Mouse (Mus musculus) hematopoietic stem cell, adult 5-6 weeks (primary cell): Measurements from ENCODE around the gene Echdc1. TPM values are rescaled to one million over a fixed set of nuclear protein-coding genes. Genes with fewer than 3 reads are reported as not detected.

Experiments used
- ATAC-seq, 2 experiments: fragments of 125-278 bp in 1 of 2; replicated peaks in 1 of 2; 2 replicates each; pipeline ENCODE4 v1.8.0; 2016 to 2017; ENCODE audit warnings: inconsistent platforms in 2 of 2, mild to moderate bottlenecking in 2 of 2, moderate number of reproducible peaks in 2 of 2, low read depth in 1 of 2, moderate TSS enrichment in 1 of 2; ENCODE audit not compliant: low FRiP score in 2 of 2, poor library complexity in 2 of 2, severe bottlenecking in 2 of 2, insufficient read depth in 1 of 2, low TSS enrichment in 1 of 2
- total RNA-seq: library from RNA; stranded (forward); fragments of 172-1452, 232-1000 nt; gene quantifications from 2 replicates; pipeline ENCODE4 v1.2.3, GENCODE M21; 2017

Gene Echdc1
- total RNA-seq: 40.0 and 51.8 TPM in 2 replicates

DNA sequence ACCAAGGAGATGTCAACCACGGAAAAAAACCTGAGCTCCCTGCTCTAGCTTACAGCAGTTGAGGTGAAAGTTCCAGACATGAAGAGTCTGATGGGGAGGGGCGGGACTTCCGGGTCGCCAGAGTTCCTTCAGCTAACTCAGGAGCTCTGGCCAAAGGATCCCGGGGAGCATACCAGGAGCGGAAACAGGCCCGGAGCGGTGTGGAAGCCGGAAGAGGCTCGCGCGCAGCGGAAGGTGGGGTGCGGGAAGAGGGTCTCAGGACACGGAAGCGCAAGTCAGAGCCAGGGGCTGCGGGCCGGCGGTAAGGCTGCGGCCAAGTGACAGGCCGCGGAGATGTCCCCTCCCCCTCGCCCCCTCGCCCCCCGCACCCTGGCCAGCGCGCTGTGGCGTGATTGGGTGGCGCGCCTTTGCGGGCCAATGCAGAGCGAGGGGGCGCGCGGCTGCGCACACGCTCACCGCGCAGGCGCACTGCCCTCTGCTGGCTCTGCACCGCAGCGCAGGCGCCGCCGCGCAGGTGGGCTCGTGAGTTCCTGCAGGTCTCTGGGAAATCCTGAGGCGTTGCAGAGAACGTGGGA, at the start of gene Echdc1:
Gene Echdc1 (plus strand): TSS at position 103 of the 575 bp plus-strand sequence.
- peak; percentile 92 to 95 for ATAC-seq

DNA sequence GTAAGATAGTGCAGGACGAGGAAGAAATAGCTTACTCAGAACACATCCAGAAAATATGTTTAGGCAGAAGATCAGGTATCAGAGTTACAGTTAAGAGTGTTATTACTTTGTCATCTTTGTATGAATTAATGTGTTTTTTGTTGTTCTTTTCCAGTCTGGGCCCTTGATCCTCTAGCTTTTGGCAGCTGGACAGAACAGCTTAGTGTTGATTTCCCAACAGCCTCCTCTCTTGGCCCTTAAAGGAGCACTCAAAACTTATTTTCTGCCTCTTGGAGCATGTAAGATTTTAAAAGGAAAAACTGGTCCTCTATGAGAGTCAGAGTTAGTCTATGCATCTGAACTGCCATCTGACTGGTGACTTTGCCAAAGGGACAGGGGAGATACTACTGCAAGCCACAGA, 31.2 kb upstream of the Echdc1 start:
- no peak for ATAC-seq

DNA sequence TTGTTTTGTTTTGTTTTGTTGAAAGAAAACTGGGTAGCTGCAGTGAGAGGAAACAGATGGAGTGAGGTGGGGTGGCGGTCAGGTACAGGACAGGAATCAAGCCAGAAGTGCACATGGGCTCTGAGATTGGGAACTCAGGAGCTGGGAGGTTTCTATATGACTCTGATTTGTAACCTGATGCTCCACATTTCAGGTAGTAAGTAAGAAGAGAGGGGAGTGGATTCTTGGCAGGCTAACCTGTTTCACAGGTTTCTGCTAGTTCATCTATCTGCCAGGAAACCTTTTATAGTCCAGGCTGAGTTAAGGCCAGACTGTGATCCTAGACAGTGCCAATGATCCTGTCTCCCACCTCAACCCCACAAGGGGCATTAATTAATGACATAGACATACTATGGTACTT, 27.2 kb upstream of the Echdc1 start:
- ATAC-seq: no peak

DNA sequence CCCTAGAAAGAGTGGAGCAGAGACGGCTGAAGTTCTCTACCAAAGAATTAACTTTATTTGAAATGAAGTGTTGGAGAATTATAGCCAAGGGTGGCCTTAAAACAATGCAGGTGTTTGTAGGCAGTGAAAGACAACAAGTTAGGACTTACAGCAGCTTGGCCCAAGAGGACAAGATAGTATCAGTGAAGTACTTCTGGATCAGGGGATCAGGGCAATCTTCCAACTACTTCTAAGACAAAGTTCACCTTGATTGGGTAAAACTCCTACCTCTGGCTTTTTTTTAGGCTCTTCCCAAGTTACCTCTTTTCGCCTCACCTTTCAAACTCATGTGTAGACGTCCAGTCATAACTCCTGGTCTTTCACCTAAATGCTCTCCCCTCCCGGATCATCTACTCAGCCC, 10.7 kb upstream of the Echdc1 start:
- ATAC-seq: no peak

DNA sequence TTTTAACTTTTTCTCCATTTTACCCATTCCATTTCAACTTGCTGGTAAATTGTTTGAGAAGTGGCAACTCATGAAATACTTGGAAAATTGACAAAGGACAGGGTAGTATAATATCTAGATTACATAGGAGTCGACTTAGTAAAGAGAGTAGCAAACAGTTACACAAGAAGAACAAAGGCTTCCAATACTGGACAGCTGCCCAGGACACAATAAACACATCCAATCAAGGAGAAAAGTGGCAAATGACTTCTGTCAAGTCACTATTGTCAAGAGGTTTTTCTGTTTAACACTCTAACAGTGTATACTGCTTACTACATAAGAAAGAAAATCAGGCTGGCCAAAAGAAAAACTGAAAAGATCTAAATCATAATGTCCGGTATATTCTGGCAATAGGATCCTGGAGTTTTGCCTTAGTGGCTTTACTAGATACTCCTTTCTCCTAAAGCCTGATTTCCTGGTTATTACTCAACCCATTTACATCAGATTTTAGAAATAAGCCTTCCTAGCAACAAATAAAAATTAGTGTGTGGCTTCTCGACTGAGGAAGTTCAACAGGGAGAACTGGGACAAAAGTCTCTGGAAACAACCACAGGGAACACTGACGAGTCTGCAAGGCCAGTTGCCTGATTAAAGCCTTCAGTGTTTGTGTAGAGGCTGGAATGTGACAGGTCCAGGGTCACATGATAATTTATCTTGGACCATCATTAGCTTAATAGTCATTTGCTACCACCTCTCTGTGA, 1.3 kb upstream of the Echdc1 start:
- no peak for ATAC-seq

DNA sequence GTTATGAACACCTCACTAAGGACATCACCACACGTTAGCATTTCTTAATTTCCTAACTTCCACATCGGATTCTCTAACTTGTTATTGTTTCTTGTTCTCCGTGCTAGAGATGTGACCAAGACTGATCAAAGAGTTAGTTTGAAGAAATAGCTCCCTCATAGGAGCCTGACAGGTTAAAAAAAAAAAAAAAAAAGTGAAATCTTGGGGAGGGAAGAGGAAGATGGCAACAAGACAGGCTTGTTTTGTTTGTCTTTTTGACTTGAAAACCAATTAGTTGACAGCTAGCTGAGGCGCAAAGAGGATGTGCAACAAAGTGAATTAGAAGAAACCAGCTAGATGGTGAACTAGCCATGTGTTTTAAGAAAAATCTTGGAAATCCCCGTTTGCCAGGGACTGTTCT, 939 bp downstream of the Echdc1 start:
- no peak for ATAC-seq

DNA sequence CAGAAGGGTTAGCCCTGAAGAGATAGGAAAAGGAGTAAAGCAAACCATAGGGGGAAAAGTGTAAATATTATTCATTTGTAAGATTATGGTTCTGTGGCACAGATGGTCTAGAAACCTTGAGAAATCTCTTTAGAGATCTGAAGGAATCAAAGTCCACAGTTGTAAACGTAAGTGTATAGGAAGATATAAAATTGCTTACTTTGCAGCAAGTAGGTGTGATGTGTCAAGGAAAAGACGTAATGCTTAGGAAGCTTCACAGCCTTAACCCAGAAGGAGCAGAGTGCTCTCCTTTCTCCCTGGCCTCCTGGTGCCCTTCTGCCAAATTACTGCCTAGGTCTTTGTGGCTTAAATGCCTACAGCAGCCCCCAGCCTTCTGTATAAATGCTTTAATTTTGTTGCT, 11.9 kb downstream of the Echdc1 start:
- no peak for ATAC-seq

DNA sequence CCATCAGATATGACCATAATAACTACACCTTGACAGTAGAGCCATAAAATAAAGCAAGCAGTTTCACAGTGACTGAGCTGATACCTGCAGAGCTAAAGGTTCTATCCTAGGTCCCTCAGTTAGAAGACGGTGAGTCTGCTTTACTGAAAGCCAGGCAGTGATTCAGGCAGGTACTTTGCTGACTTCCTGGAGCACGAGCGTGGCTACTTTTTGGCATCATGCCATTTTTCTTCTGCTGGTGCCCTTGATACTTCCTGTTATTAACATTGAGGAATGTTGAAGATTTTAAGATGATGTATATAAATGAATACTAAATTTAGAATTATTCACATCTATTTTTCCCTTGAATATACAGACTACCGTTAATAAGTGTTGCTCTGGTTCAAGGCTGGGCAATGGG, 20.9 kb downstream of the Echdc1 start:
- no peak for ATAC-seq

DNA sequence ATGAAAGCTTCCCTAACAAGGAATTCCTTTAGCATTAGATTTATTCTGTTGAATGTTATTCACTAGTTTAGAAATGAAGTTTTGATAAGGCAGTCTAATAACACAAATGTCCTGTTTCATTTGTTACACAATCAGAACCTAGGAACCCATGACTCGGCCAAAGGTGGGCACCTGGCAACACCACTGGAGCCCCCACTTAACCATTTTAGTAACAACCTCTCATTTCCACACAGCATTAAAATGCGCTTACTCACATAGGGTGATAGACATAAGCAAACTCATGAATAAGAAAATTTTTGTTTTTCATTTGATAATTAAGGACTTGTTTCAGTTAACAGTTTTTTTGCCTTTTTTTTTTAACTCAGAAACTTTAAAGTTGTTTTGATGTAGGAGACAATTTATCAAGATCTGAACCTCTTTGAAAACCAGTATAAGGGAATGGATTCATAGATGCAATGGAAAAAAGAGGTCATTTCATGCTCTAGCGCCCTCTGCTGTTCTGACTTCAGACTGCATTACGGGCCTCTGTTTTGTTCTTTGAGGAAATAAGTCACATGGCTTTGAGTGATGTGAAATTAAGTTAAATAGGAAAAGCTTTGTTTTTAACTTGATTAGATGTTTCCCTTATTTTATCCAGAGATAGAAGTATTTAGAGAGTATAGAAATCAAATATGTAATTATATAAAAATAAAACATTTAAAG, 25.5 kb downstream of the Echdc1 start:
- peak; percentile 75 to 85; a peak in 3 of 4 replicates for ATAC-seq

DNA sequence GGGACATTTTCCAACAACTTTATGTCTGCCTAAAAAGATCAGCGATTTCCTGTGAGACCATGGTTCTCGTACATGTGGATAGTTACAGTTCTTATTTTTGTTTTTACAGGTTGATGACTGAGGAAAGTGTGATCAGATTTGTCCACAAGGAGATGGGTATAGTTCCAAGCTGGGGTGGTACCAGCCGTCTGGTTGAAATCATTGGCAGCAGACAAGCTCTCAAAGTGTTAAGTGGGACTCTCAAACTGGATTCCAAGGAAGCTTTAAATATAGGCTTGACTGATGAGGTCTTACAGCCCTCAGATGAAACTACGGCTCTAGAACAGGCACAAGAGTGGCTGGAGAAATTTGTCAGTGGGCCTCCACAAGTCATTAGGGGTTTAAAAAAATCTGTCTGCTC, 31.3 kb downstream of the Echdc1 start:
- ATAC-seq: no peak

DNA sequence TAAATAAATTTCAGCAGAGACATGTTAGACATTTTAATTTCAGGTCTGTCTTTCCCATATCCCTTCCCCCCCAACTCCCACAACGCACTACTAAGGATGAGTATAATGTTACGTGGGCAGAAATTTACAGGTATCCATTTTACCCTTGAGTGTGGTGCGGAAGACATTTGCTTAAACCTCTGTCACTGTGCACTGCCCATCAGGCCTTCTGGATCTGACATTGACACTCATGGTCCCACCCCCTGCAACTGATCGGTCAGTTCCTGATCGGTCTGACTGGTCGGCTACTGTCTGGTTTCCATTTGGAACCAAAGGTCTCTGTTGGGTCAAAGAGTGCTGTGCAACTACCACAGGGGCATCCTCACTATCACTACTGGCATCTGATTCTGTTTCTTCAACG, 33.7 kb downstream of the Echdc1 start:
- ATAC-seq: no peak

DNA sequence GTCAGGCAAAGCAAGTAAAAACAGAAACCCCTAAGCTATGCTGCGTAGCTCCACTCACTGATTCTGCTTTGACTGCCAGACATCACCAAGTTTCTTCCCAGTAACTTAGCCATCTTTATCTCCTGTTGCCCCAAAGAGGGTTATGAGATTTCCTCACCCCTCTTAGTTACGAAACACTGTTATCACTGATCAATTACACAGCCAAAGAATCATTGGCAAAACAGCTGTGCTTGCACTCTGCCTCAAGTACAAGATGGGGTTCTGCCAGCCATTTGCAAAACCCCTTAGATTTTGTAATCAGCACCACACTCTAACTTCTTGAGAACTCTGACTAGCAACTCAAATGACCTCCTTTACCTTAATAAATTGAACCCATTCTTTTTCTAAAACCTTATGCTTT, 38.5 kb downstream of the Echdc1 start:
- no peak for ATAC-seq

DNA sequence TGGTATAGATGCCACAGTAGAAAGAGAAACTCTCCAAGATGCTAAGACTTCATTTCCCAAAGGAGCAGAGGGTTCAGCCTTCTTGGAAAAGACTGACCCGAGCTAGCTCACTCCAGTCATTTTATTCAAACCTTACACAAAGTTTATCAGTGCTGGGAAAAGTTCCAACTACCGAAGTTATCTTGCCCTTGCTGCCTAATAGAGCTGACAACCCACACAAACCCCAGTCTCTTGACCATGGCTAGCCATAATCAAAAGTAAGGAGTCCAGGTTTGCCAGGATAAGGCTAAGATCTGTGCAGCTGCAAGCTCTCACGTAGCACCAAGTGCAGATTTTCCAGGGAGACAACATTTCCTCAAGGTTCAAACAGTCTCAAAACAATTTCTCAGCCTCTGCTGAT, 39.6 kb downstream of the Echdc1 start:
- no peak for ATAC-seq

DNA sequence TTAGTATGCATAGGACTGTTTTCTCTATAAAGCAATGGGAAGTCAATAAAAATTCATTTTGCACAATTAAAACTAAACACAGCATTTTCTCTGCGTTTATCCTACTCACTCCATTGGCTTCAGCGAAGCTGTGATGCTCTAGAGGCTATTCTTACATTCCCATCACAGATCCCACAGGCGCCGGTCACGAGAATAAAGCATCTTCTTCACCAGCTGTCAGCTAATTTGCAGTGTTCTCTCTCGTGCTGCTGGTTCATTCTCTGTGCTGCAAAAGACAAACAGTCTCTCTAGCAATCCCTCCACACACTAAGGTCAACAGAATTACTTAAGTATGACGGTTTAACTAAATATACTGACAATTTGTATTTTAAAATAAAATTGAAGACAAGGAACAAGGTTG, 41.2 kb downstream of the Echdc1 start:
- no peak for ATAC-seq

DNA sequence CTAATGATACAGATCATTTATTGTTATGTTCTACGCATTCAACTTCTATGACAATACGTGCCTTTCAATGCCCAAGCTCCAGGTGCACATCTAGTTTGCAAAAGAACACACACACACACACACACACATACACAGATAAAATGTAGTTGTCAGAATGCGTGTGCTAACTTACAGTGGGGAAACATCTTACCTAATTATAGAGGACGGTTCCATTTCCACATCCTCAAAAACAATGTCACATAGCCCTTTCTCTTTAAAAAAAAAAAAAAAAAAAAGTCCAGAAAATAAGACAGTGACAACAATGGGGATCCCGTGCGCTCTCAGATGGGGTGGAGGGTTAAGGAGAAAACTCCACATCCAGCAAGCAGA, 48.1 kb downstream of the Echdc1 start:
- ATAC-seq: peak; percentile 40 to 42; a peak in 3 of 4 replicates

DNA sequence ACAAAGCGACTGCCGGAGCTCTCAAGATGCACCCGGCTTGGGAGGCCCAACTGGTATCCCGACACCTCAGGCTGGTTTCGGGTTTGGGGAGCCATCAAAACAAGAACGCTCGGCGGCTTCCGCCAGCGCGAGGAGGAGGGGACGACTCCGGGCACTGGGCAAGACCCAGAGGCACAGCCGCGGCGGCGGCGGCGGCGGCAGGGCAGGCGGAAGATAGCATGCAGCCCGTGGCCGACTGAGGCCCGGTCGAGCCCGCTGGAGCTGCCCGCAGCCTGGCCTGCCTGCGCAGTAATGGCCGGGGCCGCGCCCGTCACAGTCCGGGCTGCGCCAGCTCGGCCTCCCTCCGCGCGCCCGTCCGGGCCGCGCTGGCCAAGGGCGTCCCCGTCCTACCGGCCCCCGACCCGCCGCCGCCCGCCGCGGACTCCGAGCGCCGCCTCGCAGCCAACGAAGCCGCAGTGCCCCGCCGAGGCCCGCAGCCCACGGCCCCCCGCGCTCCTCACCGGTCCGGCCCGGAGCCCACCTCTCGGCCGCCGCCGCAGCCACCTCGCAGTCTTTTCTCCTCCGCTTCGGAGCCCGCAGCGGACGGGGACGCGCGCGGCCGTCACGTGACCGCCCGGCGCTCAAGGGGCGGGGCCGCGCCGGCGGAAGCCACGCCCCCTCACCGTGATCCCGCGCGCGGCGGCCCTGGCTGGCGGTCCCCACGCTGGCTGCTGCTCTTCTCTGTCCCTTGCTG, 48.7 kb downstream of the Echdc1 start:
- ATAC-seq: peak; percentile 67 to 80

DNA sequence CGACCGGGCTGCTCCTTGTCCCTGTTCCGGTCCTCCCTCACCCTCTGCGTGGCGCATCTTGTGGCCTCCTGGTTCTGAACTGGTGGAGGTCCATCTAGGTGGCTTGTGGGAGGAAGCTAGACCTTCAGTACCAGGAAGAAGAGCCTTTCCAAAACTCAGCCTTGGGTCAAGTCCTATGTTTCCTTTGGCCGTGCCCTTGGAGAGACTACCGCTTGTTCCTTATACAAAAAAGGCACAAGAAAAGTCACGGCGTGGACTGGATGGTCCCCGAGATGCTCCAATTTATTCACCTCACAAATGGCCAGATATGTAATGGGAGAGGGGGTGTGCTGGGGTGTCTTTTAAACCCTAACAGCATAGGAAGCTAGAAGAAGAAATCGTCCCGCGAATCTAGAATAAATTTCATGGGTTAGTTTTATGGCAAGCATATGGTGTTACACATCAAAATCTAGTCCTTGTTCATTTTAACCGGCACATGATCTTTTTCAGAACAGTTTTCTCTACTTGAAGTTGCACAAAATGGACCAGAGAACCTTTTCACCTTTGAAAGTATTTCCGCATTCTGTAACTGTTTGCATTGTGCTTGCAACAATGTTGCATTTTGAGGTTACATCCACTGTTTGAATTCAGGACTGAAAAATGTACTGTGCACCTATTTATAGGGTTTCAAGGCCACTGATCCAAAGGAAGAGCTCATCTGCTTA, 49.4 kb downstream of the Echdc1 start, which contains the start of gene Rnf146:
Gene Rnf146 (minus strand): TSS at position 246 of the 704 bp plus-strand sequence.
- peak in 1 of 2 experiments; percentile 38; a peak in 3 of 4 replicates for ATAC-seq
